Mouse (Mus musculus): ENCODE measurements around the gene Agpat4. TPM values are rescaled to one million over a fixed set of nuclear protein-coding genes. Genes with fewer than 3 reads are reported as not detected.

Agpat4 gene
- polyA plus RNA-seq, 1 experiment from 2014 or later, result 38.2 TPM

DNA sequence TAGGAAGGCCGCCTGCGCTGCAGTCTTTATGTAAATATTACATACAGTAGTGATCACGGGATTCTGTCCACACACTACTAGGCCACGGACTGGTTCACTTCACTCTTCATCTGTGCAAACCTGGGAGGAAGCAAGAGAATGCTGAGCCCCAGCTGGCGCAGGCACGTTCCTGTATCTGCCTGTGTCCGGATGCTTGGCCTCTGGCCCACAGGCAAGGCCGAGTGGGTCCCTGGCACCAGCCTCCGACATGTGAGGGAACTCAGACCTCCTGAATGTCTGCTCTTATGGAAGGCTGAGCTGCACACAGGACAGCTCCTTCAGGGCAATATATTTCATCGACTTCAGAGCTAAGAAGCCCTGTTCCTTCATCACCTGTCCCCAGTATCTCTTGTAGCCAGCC is 109.5 kb downstream of the Agpat4 start:
- no peak for DNase-seq (ENCODE audit: low spot score)
- H3K9me3 ChIP-seq (replicated peaks), result no peaks in the 10 kb centered on the region
- H3K36me3 ChIP-seq, result peaks cover 82% of the 10 kb centered on the region
- H3K4me3 ChIP-seq, result no peak overlapping the region
- no peaks in the 10 kb centered on the region for H3K27me3 ChIP-seq (ENCODE audit: low read depth, poor library complexity, severe bottlenecking)
- WGBS, result 94% methylated on average over 10 of the region's 10 CpGs
- peaks cover 8% of the 10 kb centered on the region for H3K4me1 ChIP-seq
- no peak overlapping the region for H3K27ac ChIP-seq

DNA sequence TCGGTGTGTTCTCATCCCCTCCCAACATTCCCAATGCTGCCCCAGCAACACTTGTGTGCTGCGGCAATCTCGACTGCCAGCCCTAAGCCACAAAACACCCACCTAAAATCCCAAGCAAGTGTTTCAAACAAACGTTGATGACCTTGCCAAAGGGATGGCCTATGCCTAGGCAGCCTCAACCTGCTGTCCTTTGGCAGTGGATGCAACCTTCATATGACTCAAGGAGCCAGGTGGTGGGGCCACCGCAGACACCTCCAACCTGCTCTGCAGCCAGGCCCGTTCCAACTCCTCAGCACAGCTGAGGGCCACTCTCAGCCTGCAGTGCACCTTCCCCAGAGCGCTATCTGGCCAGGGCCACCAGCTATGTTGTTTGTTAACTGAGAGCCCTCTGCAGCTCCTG is 110.0 kb downstream of the Agpat4 start:
- Histone ChIP-seq H3K27me3 (ENCODE audit: low read depth, poor library complexity, severe bottlenecking) (no peaks in the 10 kb centered on the region), H3K9me3 (replicated peaks) (no peaks in the 10 kb centered on the region), H3K4me1 (peaks cover 8% of the 10 kb centered on the region), H3K4me3 (no peak overlapping the region), H3K36me3 (peaks cover 85% of the 10 kb centered on the region), H3K27ac (no peak overlapping the region)
- no peak for DNase-seq (ENCODE audit: low spot score)
- 95% methylated on average over 7 of the region's 7 CpGs for WGBS

DNA sequence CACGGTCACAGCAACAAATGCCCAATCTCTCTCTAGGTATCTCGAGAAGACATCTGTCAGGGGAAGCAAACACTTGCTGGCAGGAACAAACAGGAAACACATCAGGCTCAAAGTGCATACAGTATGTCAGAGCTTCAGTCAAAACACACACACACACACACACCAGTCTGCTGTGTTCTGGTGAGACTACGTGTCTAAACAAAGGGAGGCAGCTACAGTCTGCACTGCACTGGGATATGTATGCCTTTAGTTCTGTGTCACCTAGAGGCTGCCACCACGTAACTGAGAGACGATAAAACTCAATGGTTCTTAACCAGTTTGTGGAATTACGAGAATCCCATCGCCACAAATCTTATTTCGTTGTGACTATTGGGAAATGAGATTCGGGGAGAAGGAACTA is 111.3 kb downstream of the Agpat4 start:
- no peak overlapping the region for H3K27ac ChIP-seq
- 93% methylated on average over 9 of the region's 9 CpGs for WGBS
- no peak for DNase-seq (ENCODE audit: low spot score)
- peaks cover 87% of the 10 kb centered on the region for H3K36me3 ChIP-seq
- no peaks in the 10 kb centered on the region for H3K27me3 ChIP-seq (ENCODE audit: low read depth, poor library complexity, severe bottlenecking)
- peaks cover 8% of the 10 kb centered on the region for H3K4me1 ChIP-seq
- H3K4me3 ChIP-seq, result no peak overlapping the region
- no peaks in the 10 kb centered on the region for H3K9me3 ChIP-seq (replicated peaks)

DNA sequence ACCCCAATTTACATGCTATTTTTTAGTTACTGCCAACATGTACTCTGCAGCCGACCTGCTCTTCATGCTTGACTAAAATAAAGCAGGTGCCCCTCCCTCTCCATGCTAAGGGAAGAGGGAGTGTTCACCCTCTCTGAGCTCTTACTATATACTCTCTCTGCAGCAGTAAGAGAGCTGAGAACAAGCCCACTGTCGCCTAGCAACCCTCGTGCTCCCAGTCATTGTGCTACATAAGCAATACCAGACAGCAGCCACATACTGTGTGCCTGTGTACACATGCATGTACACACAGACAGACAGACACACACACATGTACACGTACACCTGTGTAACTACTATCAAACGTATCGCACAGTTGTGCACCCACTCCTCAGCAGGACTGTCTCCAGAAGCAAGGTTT is 111.7 kb downstream of the Agpat4 start:
- H3K4me3 ChIP-seq, result no peak overlapping the region
- WGBS, result 90% methylated on average over 6 of the region's 6 CpGs
- DNase-seq (ENCODE audit: low spot score), result no peak
- H3K9me3 ChIP-seq (replicated peaks), result no peaks in the 10 kb centered on the region
- H3K4me1 ChIP-seq, result peaks cover 8% of the 10 kb centered on the region
- H3K36me3 ChIP-seq, result peaks cover 90% of the 10 kb centered on the region
- H3K27ac ChIP-seq, result no peak overlapping the region
- H3K27me3 ChIP-seq (ENCODE audit: low read depth, poor library complexity, severe bottlenecking), result no peaks in the 10 kb centered on the region

DNA sequence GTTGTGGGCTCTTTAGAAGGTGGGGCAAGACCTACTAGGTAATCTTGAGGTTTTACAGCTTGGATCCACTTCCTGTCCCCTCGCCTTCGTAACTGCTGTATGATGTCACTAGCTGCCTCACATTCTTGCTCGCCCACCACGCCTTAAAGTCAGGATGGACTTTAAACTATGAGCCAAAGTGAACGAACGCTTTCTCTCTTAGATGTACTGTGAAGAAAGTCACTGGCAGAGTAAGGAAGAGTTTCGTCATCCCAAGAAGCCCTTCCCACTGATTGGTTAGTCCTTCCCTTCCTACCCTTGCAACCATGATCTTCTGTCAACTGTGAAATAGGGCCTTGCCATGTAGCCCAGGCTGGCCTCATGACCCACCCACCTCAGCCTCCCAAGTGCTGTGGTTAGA is 112.6 kb downstream of the Agpat4 start:
- Histone ChIP-seq H3K27ac (no peak overlapping the region), H3K9me3 (replicated peaks) (no peaks in the 10 kb centered on the region), H3K27me3 (ENCODE audit: low read depth, poor library complexity, severe bottlenecking) (no peaks in the 10 kb centered on the region), H3K4me1 (peaks cover 7% of the 10 kb centered on the region), H3K36me3 (peaks cover 97% of the 10 kb centered on the region), H3K4me3 (no peak overlapping the region)
- WGBS, result 93% methylated on average over 7 of the region's 7 CpGs
- DNase-seq (ENCODE audit: low spot score), result no peak

DNA sequence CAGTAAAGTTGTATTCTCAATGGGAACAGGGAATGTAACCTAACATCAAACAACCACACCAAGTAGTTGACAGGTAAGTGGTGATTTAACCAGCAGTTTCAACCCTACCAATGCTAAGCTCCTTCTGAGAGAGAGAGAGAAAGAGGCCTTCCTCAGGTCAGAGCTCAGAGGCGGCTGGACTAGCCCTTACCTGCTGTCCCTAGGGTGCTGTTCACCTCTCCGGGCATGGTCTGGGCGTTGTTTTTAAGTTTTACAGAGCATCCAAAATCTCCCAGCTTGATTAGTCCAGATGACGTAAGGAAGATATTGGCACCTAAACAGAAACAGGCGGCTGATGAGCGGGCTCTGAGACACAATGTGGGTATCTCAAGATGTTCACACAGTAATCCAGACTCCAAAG is 114.2 kb downstream of the Agpat4 start:
- no peaks in the 10 kb centered on the region for H3K27me3 ChIP-seq (ENCODE audit: low read depth, poor library complexity, severe bottlenecking)

DNA sequence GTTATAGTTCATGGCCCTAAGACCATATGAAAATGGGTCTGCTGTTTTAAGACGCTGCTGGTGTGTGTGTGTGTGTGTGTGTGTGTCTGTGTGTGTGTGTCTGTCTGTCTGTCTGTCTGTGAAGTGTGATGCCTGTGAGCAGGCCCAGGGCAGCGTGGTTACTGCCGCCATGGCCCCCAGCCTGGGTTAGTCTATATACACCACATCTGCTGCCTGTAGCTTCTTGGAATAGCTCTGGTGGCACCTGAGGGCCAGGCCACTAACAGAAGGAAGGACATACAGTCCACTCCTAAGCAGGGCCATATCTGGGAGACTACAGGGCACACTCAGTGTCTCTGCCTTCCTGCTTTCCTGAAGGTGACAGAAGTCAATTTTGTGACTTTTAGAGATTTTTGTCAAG is 122.2 kb downstream of the Agpat4 start:
- H3K4me1 ChIP-seq, result no peaks in the 10 kb centered on the region
- 91% methylated on average over 3 of the region's 3 CpGs for WGBS
- no peak overlapping the region for H3K4me3 ChIP-seq
- no peaks in the 10 kb centered on the region for H3K9me3 ChIP-seq (replicated peaks)
- no peaks in the 10 kb centered on the region for H3K27me3 ChIP-seq (ENCODE audit: low read depth, poor library complexity, severe bottlenecking)
- DNase-seq (ENCODE audit: low spot score), result no peak
- peaks cover 70% of the 10 kb centered on the region for H3K36me3 ChIP-seq
- no peak overlapping the region for H3K27ac ChIP-seq

More for the DNA sequence above, 114.2 kb downstream of the Agpat4 start:
- no peak overlapping the region for H3K27ac ChIP-seq
- WGBS, result 93% methylated on average over 6 of the region's 6 CpGs
- no peak for DNase-seq (ENCODE audit: low spot score)
- H3K4me1 ChIP-seq, result no peaks in the 10 kb centered on the region
- H3K9me3 ChIP-seq (replicated peaks), result no peaks in the 10 kb centered on the region
- peaks cover 93% of the 10 kb centered on the region for H3K36me3 ChIP-seq
- H3K4me3 ChIP-seq, result no peak overlapping the region

DNA sequence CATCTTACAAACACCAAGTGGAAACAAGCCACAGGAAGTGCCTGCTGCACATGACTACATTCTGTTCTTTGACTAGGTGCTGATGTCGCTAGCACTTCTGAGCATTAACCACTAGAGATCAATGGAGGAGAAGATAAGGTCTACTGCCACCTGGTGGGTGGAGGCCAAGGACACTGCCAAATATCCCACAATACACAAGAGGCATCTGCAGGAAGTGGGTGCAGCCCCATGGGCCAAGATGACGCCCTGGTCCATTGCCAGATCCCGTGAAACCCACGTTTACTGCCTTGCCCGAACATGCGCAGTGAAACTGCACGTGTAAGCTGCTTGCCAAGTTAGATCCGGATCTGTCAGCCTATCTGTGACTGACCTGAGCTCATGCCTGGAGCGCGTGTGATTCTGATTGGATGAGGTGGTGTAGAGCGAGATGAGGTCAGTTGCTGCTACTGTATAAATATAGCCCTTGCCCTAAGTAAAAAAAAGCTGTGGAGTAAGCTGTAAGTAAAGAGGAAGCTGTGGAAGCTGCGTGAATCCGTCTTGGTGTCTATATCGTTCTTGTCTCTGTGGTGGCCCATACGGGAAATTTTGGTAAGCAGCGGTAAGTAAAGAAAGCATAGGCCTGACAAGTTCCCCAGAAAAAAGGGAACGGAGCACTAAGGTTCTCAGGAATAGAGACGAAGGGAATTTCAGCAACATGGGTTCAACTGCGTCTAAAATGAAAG is 131.4 kb downstream of the Agpat4 start:
- Histone ChIP-seq H3K36me3 (peaks cover 90% of the 10 kb centered on the region), H3K4me3 (no peak overlapping the region), H3K9me3 (replicated peaks) (peaks cover 6% of the 10 kb centered on the region), H3K27ac (no peak overlapping the region), H3K4me1 (no peaks in the 10 kb centered on the region), H3K27me3 (ENCODE audit: low read depth, poor library complexity, severe bottlenecking) (no peaks in the 10 kb centered on the region)
- 96% methylated on average over 19 of the region's 19 CpGs for WGBS
- DNase-seq (ENCODE audit: low spot score), result no peak

DNA sequence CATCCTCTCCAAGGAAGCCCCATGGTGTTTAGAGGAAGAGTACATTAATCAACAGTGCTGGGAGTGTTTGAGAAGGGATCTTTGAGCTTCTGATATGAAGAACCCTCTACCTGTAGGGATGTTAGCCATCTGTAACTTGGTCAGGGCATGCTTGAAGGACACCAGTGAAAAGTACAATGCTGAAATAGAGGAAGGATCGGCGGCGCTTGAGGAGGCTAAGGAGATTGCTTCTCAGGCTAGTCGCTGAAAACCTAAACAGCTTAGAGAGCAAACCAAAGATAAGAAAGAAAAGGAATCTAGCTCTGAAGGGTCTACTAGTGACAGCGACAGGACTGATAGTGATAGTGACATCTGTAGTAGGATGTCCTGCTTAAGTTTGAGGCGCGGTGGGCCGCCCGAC is 132.1 kb downstream of the Agpat4 start:
- H3K27me3 ChIP-seq (ENCODE audit: low read depth, poor library complexity, severe bottlenecking), result no peaks in the 10 kb centered on the region
- peaks cover 92% of the 10 kb centered on the region for H3K36me3 ChIP-seq
- no peak overlapping the region for H3K4me3 ChIP-seq
- no peak overlapping the region for H3K27ac ChIP-seq
- peaks cover 6% of the 10 kb centered on the region for H3K9me3 ChIP-seq (replicated peaks)
- no peaks in the 10 kb centered on the region for H3K4me1 ChIP-seq
- 94% methylated on average over 9 of the region's 9 CpGs for WGBS
- DNase-seq (ENCODE audit: low spot score), result no peak

DNA sequence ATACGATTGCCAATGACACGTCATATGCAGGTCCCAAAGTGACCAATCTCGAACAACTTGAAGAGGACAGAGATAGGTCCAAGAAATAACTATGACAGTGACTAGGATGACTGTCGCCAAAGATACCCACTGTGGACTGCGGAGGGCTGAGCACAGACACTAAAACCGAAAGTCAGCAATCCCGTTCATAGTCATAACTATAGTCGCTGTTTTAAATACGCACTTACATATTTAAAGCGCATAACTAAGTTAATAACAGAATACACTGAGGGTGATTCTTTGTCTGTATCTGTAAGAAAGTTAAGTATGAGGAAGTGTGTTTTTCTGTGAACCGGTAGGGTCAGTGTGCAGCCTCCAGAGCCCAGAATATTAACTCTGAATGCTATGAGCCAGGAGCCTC is 137.6 kb downstream of the Agpat4 start:
- H3K27ac ChIP-seq, result no peak overlapping the region
- peaks cover 6% of the 10 kb centered on the region for H3K9me3 ChIP-seq (replicated peaks)
- no peak overlapping the region for H3K4me3 ChIP-seq
- no peaks in the 10 kb centered on the region for H3K4me1 ChIP-seq
- H3K36me3 ChIP-seq, result peaks cover 99% of the 10 kb centered on the region
- DNase-seq (ENCODE audit: low spot score), result no peak
- no peaks in the 10 kb centered on the region for H3K27me3 ChIP-seq (ENCODE audit: low read depth, poor library complexity, severe bottlenecking)
- WGBS, result 95% methylated on average over 11 of the region's 11 CpGs

DNA sequence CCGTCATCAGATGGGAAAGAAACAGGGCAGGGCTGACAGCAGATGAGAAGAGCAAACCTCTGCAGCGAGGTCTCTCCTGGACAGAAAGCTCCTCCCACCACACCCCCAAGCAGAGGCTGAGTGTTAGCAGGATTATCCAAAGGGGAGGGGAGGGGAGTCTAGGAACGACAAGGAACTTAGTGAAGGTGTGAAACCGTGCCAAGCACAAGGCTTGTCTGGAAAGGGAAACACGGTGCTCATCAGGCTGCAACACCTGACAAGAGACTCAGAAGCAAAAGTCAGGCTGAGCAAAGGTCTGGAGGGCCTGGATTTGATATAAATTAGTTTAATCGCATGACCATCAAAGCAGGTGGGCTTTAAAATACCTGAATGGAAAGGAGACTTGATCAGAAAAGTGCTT is 140.0 kb downstream of the Agpat4 start:
- no peak for DNase-seq (ENCODE audit: low spot score)
- Histone ChIP-seq H3K4me3 (no peak overlapping the region), H3K27me3 (ENCODE audit: low read depth, poor library complexity, severe bottlenecking) (no peaks in the 10 kb centered on the region), H3K27ac (no peak overlapping the region), H3K36me3 (peaks cover 95% of the 10 kb centered on the region), H3K4me1 (no peaks in the 10 kb centered on the region), H3K9me3 (replicated peaks) (no peaks in the 10 kb centered on the region)
- 74% methylated on average over 6 of the region's 6 CpGs for WGBS

DNA sequence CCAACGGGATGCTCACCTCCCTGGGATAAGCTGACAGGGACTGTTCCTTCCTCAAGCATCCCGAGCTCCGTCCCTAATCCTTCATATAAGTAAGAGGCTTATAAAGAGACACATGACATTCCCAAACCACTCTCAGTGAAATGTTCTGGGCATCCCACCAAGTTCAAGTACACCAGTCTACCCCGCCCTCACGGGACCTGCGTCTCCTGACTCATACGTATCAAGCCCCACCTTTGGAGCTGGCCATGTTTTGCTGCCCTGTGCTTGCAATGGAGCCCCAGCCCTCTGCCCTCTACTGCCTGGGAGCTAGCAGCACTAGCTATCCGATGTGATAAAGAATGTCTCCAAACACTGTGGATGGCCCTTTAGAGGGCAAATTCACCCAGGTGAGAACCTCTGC is 141.5 kb downstream of the Agpat4 start:
- 92% methylated on average over 8 of the region's 8 CpGs for WGBS
- H3K27me3 ChIP-seq (ENCODE audit: low read depth, poor library complexity, severe bottlenecking), result no peaks in the 10 kb centered on the region
- no peaks in the 10 kb centered on the region for H3K9me3 ChIP-seq (replicated peaks)
- no peaks in the 10 kb centered on the region for H3K4me1 ChIP-seq
- H3K27ac ChIP-seq, result no peak overlapping the region
- no peak for DNase-seq (ENCODE audit: low spot score)
- H3K4me3 ChIP-seq, result no peak overlapping the region
- peaks cover 85% of the 10 kb centered on the region for H3K36me3 ChIP-seq

DNA sequence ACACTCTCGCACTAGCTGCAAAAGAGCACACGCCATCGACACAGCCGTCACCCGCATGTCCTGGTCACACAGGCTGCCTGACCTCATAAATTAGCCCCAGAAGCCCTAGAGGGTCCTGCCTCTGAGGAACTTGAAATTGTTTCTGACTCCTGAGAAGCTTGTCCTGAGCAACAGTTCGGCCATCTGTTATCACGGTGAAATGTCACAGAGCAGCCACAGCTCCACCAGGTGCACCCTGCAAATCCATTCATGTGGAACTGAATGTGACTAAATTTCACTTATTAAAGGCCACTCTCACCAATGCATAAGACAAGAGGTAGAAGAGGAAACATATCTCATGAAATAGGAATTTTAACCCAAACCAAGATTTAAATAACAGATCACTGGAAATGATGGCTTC is 142.9 kb downstream of the Agpat4 start:
- Histone ChIP-seq H3K9me3 (replicated peaks) (no peaks in the 10 kb centered on the region), H3K36me3 (peaks cover 73% of the 10 kb centered on the region)

DNA sequence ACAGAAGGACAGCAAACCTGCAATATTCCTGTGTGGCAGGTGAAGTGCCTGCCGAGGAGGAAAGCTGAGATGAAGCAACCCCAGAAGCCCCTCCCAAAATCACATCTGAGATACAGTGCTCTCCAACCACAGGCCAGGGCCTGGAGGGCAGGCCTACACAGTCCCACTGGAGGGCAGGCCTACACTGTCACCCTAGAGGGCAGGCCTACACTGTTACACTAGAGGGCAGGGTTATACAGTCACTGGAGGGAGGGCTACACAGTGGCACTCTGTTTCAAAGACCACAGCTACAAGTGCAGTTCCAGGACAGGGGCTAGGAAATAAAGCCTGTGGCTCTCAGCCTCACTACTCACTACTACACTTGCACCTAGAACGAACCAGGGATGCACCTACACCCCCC is 143.4 kb downstream of the Agpat4 start:
- Histone ChIP-seq H3K27me3 (ENCODE audit: low read depth, poor library complexity, severe bottlenecking) (no peaks in the 10 kb centered on the region), H3K9me3 (replicated peaks) (no peaks in the 10 kb centered on the region), H3K27ac (no peak overlapping the region), H3K4me1 (peaks cover 16% of the 10 kb centered on the region), H3K4me3 (no peak overlapping the region), H3K36me3 (peaks cover 72% of the 10 kb centered on the region)
- DNase-seq (ENCODE audit: low spot score), result no peak
- WGBS, result 78% methylated on average over 2 of the region's 2 CpGs

More for the DNA sequence above, 142.9 kb downstream of the Agpat4 start:
- no peak for DNase-seq (ENCODE audit: low spot score)
- Histone ChIP-seq H3K4me1 (peaks cover 11% of the 10 kb centered on the region), H3K27me3 (ENCODE audit: low read depth, poor library complexity, severe bottlenecking) (no peaks in the 10 kb centered on the region), H3K27ac (no peak overlapping the region), H3K4me3 (no peak overlapping the region)
- 93% methylated on average over 7 of the region's 7 CpGs for WGBS
